Mouse (Mus musculus): ENCODE data around the gene Lyzl6. TPM values are rescaled to one million over a fixed set of nuclear protein-coding genes. Genes with fewer than 3 reads are reported as not detected.

Lyzl6 gene
- polyA plus RNA-seq, 1 experiment, result not detected

GRCm38 (mm10) chr11:103647921-103648620, 9.4 kb upstream of the Lyzl6 start:
- TF ChIP-seq USF1 (IDR thresholded peaks at IDR 0.05; ENCODE audit: low read depth), result no peak
- TF ChIP-seq POLR2A (IDR thresholded peaks at IDR 0.05; ENCODE audit: insufficient read length, low read depth), result no peak
- no peak for TF ChIP-seq POLR2AphosphoS2 (IDR thresholded peaks at IDR 0.05; ENCODE audit: insufficient read length, low read depth)
- TF ChIP-seq SRF (IDR thresholded peaks at IDR 0.05; ENCODE audit: control insufficient read depth, insufficient read length, low read depth), result no peak
- no peak for TF ChIP-seq MYOG (IDR thresholded peaks at IDR 0.05; ENCODE audit: control insufficient read depth in 1 of 3, insufficient read depth in 1 of 3, insufficient read length in 2 of 3, low read depth in 2 of 3)
- TF ChIP-seq MYOD1 (IDR thresholded peaks at IDR 0.05; ENCODE audit: control insufficient read depth in 1 of 3, insufficient read length in 2 of 3, low read depth in 2 of 3), result no peak
- H3K4me3 ChIP-seq, result no peak overlapping the region
- no peaks in the 10 kb centered on the region for H3K79me2 ChIP-seq (ENCODE audit: control insufficient read depth, insufficient read depth)
- H3K27me3 ChIP-seq (ENCODE audit: control insufficient read depth, insufficient read depth, insufficient read length), result peaks cover 50% of the 10 kb centered on the region
- no peak overlapping the region for H3K4me2 ChIP-seq (ENCODE audit: low read depth)
- no peaks in the 10 kb centered on the region for H3K36me3 ChIP-seq (ENCODE audit: control insufficient read depth, insufficient read depth)
- H3ac ChIP-seq (ENCODE audit: control insufficient read depth, insufficient read length), result no peak overlapping the region

- H3K36me3 ChIP-seq (ENCODE audit: control insufficient read depth, insufficient read depth), result no peaks in the 10 kb centered on the region
- H3K79me2 ChIP-seq (ENCODE audit: control insufficient read depth, insufficient read depth), result no peaks in the 10 kb centered on the region
- H3K4me2 ChIP-seq (ENCODE audit: low read depth), result no peak overlapping the region
- no peak overlapping the region for H3ac ChIP-seq (ENCODE audit: control insufficient read depth, insufficient read length)
- no peak overlapping the region for H3K4me3 ChIP-seq
- peaks cover 52% of the 10 kb centered on the region for H3K27me3 ChIP-seq (ENCODE audit: control insufficient read depth, insufficient read depth, insufficient read length)
- TF ChIP-seq E2F4 (IDR thresholded peaks at IDR 0.05; ENCODE audit: insufficient read depth) (no peak), USF1 (IDR thresholded peaks at IDR 0.05; ENCODE audit: low read depth) (no peak)
Observed at GRCm38 (mm10) chr11:103646301-103646700, 7.6 kb upstream of the Lyzl6 start.

- Histone ChIP-seq H3K79me2 (ENCODE audit: control insufficient read depth, insufficient read depth) (no peaks in the 10 kb centered on the region), H3K36me3 (ENCODE audit: control insufficient read depth, insufficient read depth) (no peaks in the 10 kb centered on the region), H3K4me3 (no peak overlapping the region), H3ac (ENCODE audit: control insufficient read depth, insufficient read length) (no peak overlapping the region), H3K27me3 (ENCODE audit: control insufficient read depth, insufficient read depth, insufficient read length) (peaks cover 53% of the 10 kb centered on the region), H3K4me2 (ENCODE audit: low read depth) (no peak overlapping the region)
- TF ChIP-seq E2F4 (IDR thresholded peaks at IDR 0.05; ENCODE audit: insufficient read depth) (no peak), CEBPB (IDR thresholded peaks at IDR 0.05; ENCODE audit: insufficient read depth, poor library complexity, severe bottlenecking) (no peak), TCF3 (IDR thresholded peaks at IDR 0.05; ENCODE audit: insufficient read length, low read depth) (no peak), POLR2A (IDR thresholded peaks at IDR 0.05; ENCODE audit: insufficient read length, low read depth) (no peak), POLR2AphosphoS2 (IDR thresholded peaks at IDR 0.05; ENCODE audit: insufficient read length, low read depth) (no peak), REST (IDR thresholded peaks at IDR 0.05; ENCODE audit: insufficient read depth, insufficient read length) (no peak), MAX (IDR thresholded peaks at IDR 0.05; ENCODE audit: low read depth) (no peak), MYOD1 (IDR thresholded peaks at IDR 0.05; ENCODE audit: control insufficient read depth in 1 of 3, insufficient read length in 2 of 3, low read depth in 2 of 3) (no peak), MYOG (IDR thresholded peaks at IDR 0.05; ENCODE audit: control insufficient read depth in 1 of 3, insufficient read depth in 1 of 3, insufficient read length in 2 of 3, low read depth in 2 of 3) (no peak), TCF12 (IDR thresholded peaks at IDR 0.05; ENCODE audit: insufficient read depth, poor library complexity, severe bottlenecking) (no peak), SRF (IDR thresholded peaks at IDR 0.05; ENCODE audit: control insufficient read depth, insufficient read length, low read depth) (no peak), USF1 (IDR thresholded peaks at IDR 0.05; ENCODE audit: low read depth) (no peak)
Observed at GRCm38 (mm10) chr11:103645731-103646130, 7.0 kb upstream of the Lyzl6 start.

GRCm38 (mm10) chr11:103643211-103643610, 4.5 kb upstream of the Lyzl6 start:
- H3K36me3 ChIP-seq (ENCODE audit: control insufficient read depth, insufficient read depth), result no peaks in the 10 kb centered on the region
- H3K4me2 ChIP-seq (ENCODE audit: low read depth), result no peak overlapping the region
- H3K4me3 ChIP-seq, result no peak overlapping the region
- no peak for TF ChIP-seq USF1 (IDR thresholded peaks at IDR 0.05; ENCODE audit: low read depth)
- TF ChIP-seq MYOG (IDR thresholded peaks at IDR 0.05; ENCODE audit: control insufficient read depth in 1 of 3, insufficient read depth in 1 of 3, insufficient read length in 2 of 3, low read depth in 2 of 3), result no peak
- no peaks in the 10 kb centered on the region for H3K79me2 ChIP-seq (ENCODE audit: control insufficient read depth, insufficient read depth)
- H3ac ChIP-seq (ENCODE audit: control insufficient read depth, insufficient read length), result no peak overlapping the region
- H3K27me3 ChIP-seq (ENCODE audit: control insufficient read depth, insufficient read depth, insufficient read length), result peaks cover 47% of the 10 kb centered on the region

- Histone ChIP-seq H3K79me2 (ENCODE audit: control insufficient read depth, insufficient read depth) (no peaks in the 10 kb centered on the region), H3K4me3 (no peak overlapping the region), H3K27me3 (ENCODE audit: control insufficient read depth, insufficient read depth, insufficient read length) (peaks cover 53% of the 10 kb centered on the region), H3K4me2 (ENCODE audit: low read depth) (no peak overlapping the region), H3ac (ENCODE audit: control insufficient read depth, insufficient read length) (no peak overlapping the region), H3K36me3 (ENCODE audit: control insufficient read depth, insufficient read depth) (no peaks in the 10 kb centered on the region)
- no peak for TF ChIP-seq MYOG (IDR thresholded peaks at IDR 0.05; ENCODE audit: control insufficient read depth in 1 of 3, insufficient read depth in 1 of 3, insufficient read length in 2 of 3, low read depth in 2 of 3)
- no peak for TF ChIP-seq POLR2AphosphoS2 (IDR thresholded peaks at IDR 0.05; ENCODE audit: insufficient read length, low read depth)
- no peak for TF ChIP-seq TCF12 (IDR thresholded peaks at IDR 0.05; ENCODE audit: insufficient read depth, poor library complexity, severe bottlenecking)
- TF ChIP-seq REST (IDR thresholded peaks at IDR 0.05; ENCODE audit: insufficient read depth, insufficient read length), result no peak
- no peak for TF ChIP-seq SRF (IDR thresholded peaks at IDR 0.05; ENCODE audit: control insufficient read depth, insufficient read length, low read depth)
- TF ChIP-seq E2F4 (IDR thresholded peaks at IDR 0.05; ENCODE audit: insufficient read depth), result no peak
- no peak for TF ChIP-seq MAX (IDR thresholded peaks at IDR 0.05; ENCODE audit: low read depth)
- TF ChIP-seq CEBPB (IDR thresholded peaks at IDR 0.05; ENCODE audit: insufficient read depth, poor library complexity, severe bottlenecking), result no peak
- TF ChIP-seq TCF3 (IDR thresholded peaks at IDR 0.05; ENCODE audit: insufficient read length, low read depth), result no peak
- no peak for TF ChIP-seq POLR2A (IDR thresholded peaks at IDR 0.05; ENCODE audit: insufficient read length, low read depth)
- no peak for TF ChIP-seq MYOD1 (IDR thresholded peaks at IDR 0.05; ENCODE audit: control insufficient read depth in 1 of 3, insufficient read length in 2 of 3, low read depth in 2 of 3)
- TF ChIP-seq USF1 (IDR thresholded peaks at IDR 0.05; ENCODE audit: low read depth), result no peak
Observed at GRCm38 (mm10) chr11:103639407-103639946, 787 bp upstream of the Lyzl6 start.

Measured in myocyte (in vitro differentiated cells).